Mouse (Mus musculus) macrophage (primary cell): ENCODE measurements at regions not wholly inside any gene's neighbourhood (a gene's known extent, or its start where the extent isn't known, plus 50 kb on each side); places are given as distances from the start of the nearest gene placed in this dataset.

Experiments
- H3K27ac ChIP-seq: fragments of 350-480 bp; formaldehyde crosslinking; 2 replicates; pipeline ENCODE4 v1.9.0; 2021
- H3K36me3 ChIP-seq: fragments of 350-480 bp; formaldehyde crosslinking; 2 replicates; pipeline ENCODE4 v1.9.0; 2021; ENCODE audit errors: inconsistent target
- H3K4me3 ChIP-seq: fragments of 350-480 bp; formaldehyde crosslinking; 2 replicates; pipeline ENCODE4 v1.9.0; 2021; ENCODE audit errors: inconsistent target
- H3K79me2 ChIP-seq: fragments of 350-480 bp; formaldehyde crosslinking; 2 replicates; pipeline ENCODE4 v1.9.0; 2021; ENCODE audit errors: inconsistent target
- WGBS: methylation state at CpG from one replicate; pipeline ENCODE4 v1.1.7; 2026; ENCODE audit warnings: inconsistent platforms; ENCODE audit not compliant: missing documents; 5-methylcytosine and 5-hydroxymethylcytosine counted together

DNA sequence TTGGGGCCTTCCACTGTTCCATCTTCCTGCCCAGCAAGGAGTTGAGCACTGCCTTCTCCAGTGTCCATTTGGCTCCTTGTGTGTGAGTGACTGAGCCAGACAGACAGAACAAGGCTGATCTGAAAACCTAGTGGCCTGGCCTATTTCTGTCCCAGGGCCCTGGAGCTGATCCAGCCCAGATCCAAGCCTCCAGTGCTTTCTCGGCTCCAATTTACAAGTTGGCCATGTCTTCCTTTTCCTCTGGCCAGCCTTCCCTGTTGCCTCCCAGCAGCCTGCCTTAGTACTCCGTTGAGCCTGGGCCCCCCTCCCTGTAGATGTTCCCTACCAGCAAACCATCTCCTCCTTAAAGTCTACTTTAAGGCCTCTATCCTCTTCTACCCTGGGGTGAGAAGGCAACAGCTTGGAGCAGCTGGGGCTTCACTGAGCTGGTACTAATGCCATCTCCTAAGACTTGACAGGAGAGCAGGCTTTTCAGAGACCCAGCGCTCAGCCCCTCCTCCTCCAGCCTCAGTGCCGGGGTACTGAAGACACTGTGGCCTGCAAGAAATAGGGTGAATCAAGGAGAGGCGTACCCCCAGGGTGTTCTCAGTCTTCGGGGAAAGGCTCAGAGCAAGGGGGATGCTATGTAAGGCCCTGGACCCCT lies 101.7 kb downstream of the Pja1 start:
- no peak overlapping the region for H3K27ac ChIP-seq
- H3K79me2 ChIP-seq, result no peaks in the 10 kb centered on the region
- H3K36me3 ChIP-seq, result no peaks in the 10 kb centered on the region
- 89% methylated on average over 6 of the region's 6 CpGs for WGBS
- no peak overlapping the region for H3K4me3 ChIP-seq

DNA sequence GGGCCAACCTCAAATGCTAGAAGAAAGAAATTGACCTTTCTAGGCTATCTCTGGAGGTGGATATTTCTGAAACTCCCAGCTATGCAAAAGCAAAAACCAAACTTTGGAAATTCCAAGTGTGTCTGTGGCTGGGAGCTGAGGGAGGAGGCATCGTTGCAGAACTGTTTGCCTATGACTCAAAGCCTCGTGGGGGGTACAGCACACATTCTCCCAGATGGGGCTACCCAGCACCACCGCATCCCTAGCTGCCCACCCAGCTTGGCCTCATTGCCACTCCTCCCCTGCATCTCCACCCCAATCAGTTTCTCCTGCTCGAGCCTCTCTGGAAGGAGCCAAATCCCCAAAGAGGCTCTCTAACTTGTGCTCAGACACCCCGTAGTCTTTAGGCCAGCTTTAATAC lies 107.0 kb downstream of the Pja1 start:
- Histone ChIP-seq H3K27ac (no peak overlapping the region), H3K79me2 (no peaks in the 10 kb centered on the region), H3K4me3 (no peak overlapping the region), H3K36me3 (no peaks in the 10 kb centered on the region)
- WGBS, result 69% methylated on average over 5 of the region's 5 CpGs

- Histone ChIP-seq H3K4me3 (no peak overlapping the region), H3K79me2 (no peaks in the 10 kb centered on the region), H3K27ac (no peak overlapping the region), H3K36me3 (no peaks in the 10 kb centered on the region)
- 80% methylated on average over 11 of the region's 11 CpGs for WGBS
These were observed 110.8 kb downstream of the Pja1 start for GRCm38 (mm10) chrX:99360095-99360890.

DNA sequence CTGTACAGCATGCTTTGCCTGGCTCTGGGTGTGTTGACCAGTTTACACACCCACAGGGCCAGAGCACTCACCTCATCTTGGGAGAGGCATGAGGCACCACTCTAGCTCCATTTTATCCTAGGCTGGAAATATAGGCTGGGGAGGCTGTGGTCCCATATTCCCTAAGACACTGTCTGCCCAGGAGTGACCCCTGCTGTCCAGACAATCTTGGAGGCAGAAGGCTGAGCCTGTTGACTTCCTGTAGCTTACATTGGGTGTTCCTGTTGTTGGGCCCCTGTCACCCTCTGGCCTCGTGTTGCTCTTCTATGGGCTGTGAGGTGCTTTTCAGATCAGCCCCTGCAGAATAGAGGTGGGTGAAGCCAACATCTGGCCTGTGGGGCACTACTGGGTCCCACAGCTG lies 112.3 kb downstream of the Pja1 start:
- Histone ChIP-seq H3K27ac (no peak overlapping the region), H3K4me3 (no peak overlapping the region), H3K79me2 (no peaks in the 10 kb centered on the region), H3K36me3 (no peaks in the 10 kb centered on the region)
- WGBS, result 36% methylated on average over 1 of the region's 1 CpGs

GRCm38 (mm10) chrX:99358051-99358617 lies 112.9 kb downstream of the Pja1 start:
- Histone ChIP-seq H3K4me3 (no peak overlapping the region), H3K27ac (no peak overlapping the region), H3K79me2 (no peaks in the 10 kb centered on the region), H3K36me3 (no peaks in the 10 kb centered on the region)
- WGBS, result 80% methylated on average over 11 of the region's 13 CpGs

DNA sequence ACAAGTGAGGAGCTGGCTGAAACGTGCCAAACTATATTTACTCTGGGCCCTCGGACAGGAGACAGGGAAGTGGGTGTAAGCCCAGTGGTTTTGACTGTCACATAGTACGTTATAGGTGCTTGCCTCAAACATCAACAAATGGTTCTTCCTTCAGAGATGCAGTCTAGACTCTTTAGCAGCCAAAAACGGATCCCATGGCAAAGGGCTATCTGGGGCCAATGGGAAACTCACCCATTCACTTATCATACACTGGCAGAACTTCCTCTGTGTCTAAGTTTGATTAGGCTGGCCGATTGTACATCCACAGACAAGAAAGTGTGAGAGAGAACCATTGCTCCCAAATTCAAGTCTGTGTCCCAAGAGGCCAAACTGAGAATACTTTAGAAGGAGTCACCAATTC lies 115.9 kb downstream of the Pja1 start:
- no peak overlapping the region for H3K4me3 ChIP-seq
- H3K36me3 ChIP-seq, result no peaks in the 10 kb centered on the region
- WGBS, result 52% methylated on average over 5 of the region's 5 CpGs
- H3K79me2 ChIP-seq, result no peaks in the 10 kb centered on the region
- no peak overlapping the region for H3K27ac ChIP-seq

DNA sequence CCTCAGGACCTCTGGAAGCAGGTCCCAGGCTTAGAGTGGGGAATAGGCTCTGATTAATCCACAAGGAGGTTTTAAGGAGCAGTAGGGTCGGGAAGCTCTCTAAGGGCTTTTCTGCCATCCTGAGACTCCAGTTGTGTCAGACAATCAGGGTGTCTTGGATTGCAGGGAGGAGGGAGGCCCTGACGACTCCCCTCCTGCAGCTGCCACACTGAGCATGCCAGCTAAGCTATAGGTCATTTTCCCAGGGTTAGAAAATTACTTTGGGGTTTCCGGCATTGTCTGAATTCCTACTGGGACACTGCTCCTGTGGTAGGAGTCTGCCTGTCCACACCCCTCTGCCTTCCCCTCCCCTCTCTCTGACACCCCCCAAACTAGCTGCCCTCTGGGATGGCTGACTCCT lies 120.8 kb downstream of the Pja1 start:
- WGBS, result 82% methylated on average over 3 of the region's 3 CpGs
- H3K27ac ChIP-seq, result no peak overlapping the region
- H3K4me3 ChIP-seq, result no peak overlapping the region

GRCm38 (mm10) chrX:99340223-99340622 lies 130.8 kb downstream of the Pja1 start:
- Histone ChIP-seq H3K27ac (no peak overlapping the region), H3K4me3 (no peak overlapping the region), H3K79me2 (no peaks in the 10 kb centered on the region), H3K36me3 (no peaks in the 10 kb centered on the region)
- WGBS, result 87% methylated on average over 6 of the region's 6 CpGs

More for the DNA sequence above, 120.8 kb downstream of the Pja1 start:
- no peaks in the 10 kb centered on the region for H3K79me2 ChIP-seq
- H3K36me3 ChIP-seq, result no peaks in the 10 kb centered on the region

GRCm38 (mm10) chrX:99339081-99339876 lies 131.8 kb downstream of the Pja1 start:
- 82% methylated on average over 8 of the region's 9 CpGs for WGBS
- Histone ChIP-seq H3K27ac (no peak overlapping the region), H3K79me2 (no peaks in the 10 kb centered on the region), H3K4me3 (no peak overlapping the region), H3K36me3 (no peaks in the 10 kb centered on the region)

DNA sequence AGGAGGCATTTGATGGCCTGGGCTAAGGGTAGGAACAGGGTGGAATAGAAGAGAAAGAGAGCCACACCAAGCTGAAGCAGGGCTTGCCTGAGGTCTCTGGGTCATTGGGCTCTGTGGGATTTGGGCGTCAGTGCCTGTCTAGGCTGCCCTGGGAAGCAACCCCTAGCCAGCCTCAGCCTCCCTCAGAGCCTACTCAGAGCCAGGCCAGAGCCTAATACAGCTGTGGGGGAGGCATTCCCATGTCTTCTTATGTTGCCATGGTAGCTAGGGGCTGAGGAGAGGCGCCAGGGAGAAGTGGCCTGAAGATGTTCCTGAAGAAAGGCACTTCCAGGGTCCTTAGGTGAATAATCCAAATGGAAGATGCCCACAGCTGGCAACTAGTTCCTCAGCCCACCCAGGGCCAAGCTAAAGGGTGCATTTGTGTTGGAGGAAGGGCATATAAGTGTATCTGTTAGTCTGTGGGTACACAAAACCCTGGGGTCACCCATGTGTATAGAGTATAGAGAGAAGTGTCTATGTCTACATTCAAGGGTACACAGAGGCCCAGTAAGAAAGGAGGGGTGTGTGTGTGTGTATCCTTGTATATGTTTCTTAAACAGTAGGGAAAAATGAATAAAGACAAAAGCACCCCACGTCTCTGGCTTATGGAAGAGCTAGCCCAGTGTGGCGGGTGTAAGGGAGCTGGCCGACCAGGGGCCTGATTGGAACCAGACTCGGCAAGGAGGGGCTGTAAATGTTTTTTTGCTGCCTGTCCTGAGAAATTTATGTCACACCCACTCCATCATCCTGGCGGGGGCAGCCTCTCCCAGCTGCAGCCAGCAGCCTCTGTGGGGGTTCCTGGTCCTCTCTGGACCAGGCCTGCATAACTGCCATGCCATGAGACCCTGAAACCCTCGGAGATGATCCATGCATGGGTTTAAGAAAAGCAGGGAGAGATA lies 134.2 kb downstream of the Pja1 start:
- H3K27ac ChIP-seq, result no peak overlapping the region
- H3K79me2 ChIP-seq, result no peaks in the 10 kb centered on the region
- no peaks in the 10 kb centered on the region for H3K36me3 ChIP-seq
- H3K4me3 ChIP-seq, result no peak overlapping the region
- 80% methylated on average over 7 of the region's 8 CpGs for WGBS

- Histone ChIP-seq H3K79me2 (no peaks in the 10 kb centered on the region), H3K4me3 (no peak overlapping the region), H3K27ac (no peak overlapping the region), H3K36me3 (no peaks in the 10 kb centered on the region)
- WGBS, result 65% methylated on average over 8 of the region's 8 CpGs
These were observed 135.0 kb downstream of the Pja1 start for GRCm38 (mm10) chrX:99335886-99336589.

DNA sequence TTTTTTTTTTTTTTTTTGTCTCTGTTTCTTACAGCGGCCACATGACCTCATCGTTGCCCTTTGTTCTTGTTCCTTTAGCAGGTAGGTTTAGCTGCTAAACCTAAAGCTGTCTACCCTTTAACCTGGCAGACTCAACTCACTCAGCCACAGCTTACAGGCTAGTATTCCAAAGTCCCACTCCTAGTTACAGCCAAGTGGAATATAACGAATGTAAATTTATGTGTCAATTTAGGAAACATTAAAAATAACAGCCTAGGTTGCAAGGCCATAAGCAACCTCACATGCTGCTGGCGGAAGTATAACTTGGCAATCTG lies 138.7 kb downstream of the Pja1 start:
- WGBS, result 80% methylated on average over 3 of the region's 4 CpGs
- H3K4me3 ChIP-seq, result no peak overlapping the region
- H3K79me2 ChIP-seq, result no peaks in the 10 kb centered on the region
- H3K36me3 ChIP-seq, result no peaks in the 10 kb centered on the region
- no peak overlapping the region for H3K27ac ChIP-seq

GRCm38 (mm10) chrX:99331764-99332456 lies 139.2 kb downstream of the Pja1 start:
- WGBS, result 83% methylated on average over 8 of the region's 9 CpGs
- Histone ChIP-seq H3K36me3 (no peaks in the 10 kb centered on the region), H3K4me3 (no peak overlapping the region), H3K27ac (no peak overlapping the region), H3K79me2 (no peaks in the 10 kb centered on the region)
